Mouse (Mus musculus) limb, embryonic 12.5 days (tissue): ENCODE data around the gene Ddx49. TPM values are rescaled to one million over a fixed set of nuclear protein-coding genes. Genes with fewer than 3 reads are reported as not detected.

Source experiments
- ATAC-seq: fragments of 200-750 bp; cut with Nextera tagmentation; 2 replicates; pipeline ENCODE4 v1.8.0; 2017; ENCODE audit warnings: low read depth, moderate TSS enrichment; ENCODE audit not compliant: insufficient number of reproducible peaks, insufficient read depth, low FRiP score, low TSS enrichment
- H3K27ac ChIP-seq: fragments of 300-500 bp; sonication (generic); 2 replicates; pipeline ENCODE4 v1.5.1; 2016; ENCODE audit warnings: mild to moderate bottlenecking, moderate library complexity
- H3K27me3 ChIP-seq: fragments of 300-500 bp; sonication (generic); 2 replicates; pipeline ENCODE4 v1.6.1; 2016; ENCODE audit warnings: mild to moderate bottlenecking, moderate library complexity
- H3K36me3 ChIP-seq: fragments of 300-500 bp; sonication (generic); 2 replicates; pipeline ENCODE4 v1.6.1; 2016; ENCODE audit warnings: mild to moderate bottlenecking, moderate library complexity
- H3K4me1 ChIP-seq: fragments of 300-500 bp; sonication (generic); replicated peaks from 2 replicates; pipeline ENCODE4 v1.6.1; 2016
- H3K4me2 ChIP-seq: fragments of 300-500 bp; sonication (generic); 2 replicates; pipeline ENCODE4 v1.6.1; 2016; ENCODE audit warnings: mild to moderate bottlenecking, moderate library complexity
- H3K4me3 ChIP-seq: fragments of 300-500 bp; sonication (generic); replicated peaks from 2 replicates; pipeline ENCODE4 v1.5.1; 2016; ENCODE audit warnings: mild to moderate bottlenecking
- H3K9ac ChIP-seq: fragments of 300-500 bp; sonication (generic); replicated peaks from 2 replicates; pipeline ENCODE4 v1.6.1; 2016; ENCODE audit warnings: mild to moderate bottlenecking, moderate library complexity
- H3K9me3 ChIP-seq: fragments of 300-500 bp; sonication (generic); 2 replicates; pipeline ENCODE4 v1.6.1; 2016; ENCODE audit warnings: mild to moderate bottlenecking, moderate library complexity
- WGBS: fragments of 180-500 bp; shearing (Covaris S2); methylation state at CpG from one replicate; pipeline ENCODE4 v1.1.7; 2016; 5-methylcytosine and 5-hydroxymethylcytosine counted together
- polyA plus RNA-seq: library from polyadenylated mRNA; unstranded; fragments of >200 nt; fragmentation: Nextera tagmentation; extraction: Ambion mirVana; gene quantifications from 2 replicates; pipeline ENCODE4 v1.2.1, GENCODE M21; 2016

Ddx49 gene
- polyA plus RNA-seq, 1 experiment from 2014 or later, result 52.0 TPM

DNA sequence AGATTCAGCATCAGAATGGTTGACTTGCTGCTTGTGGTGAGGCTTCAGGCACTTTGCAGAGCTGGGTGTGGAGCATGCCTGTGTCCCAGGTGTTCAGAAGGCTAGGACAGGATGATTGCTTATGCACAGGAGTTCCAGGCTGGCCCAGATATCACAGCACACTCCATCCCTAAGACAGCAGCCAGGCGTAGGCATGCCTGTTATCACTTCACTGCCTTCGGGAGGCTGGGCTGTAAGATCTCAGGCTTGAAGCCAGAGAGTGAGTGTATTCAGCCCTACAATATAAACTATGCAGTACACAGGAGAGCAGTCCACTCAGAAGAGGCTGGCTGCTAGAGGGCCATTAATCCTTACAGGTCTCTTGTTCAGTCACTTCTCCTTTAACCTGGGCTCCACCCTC, 43.2 kb downstream of the Ddx49 start:
- no peak for ATAC-seq
- Histone ChIP-seq H3K4me1 (no peaks in the 10 kb centered on the region), H3K4me2 (no peak overlapping the region), H3K36me3 (peaks cover 100% of the 10 kb centered on the region), H3K9me3 (no peaks in the 10 kb centered on the region), H3K9ac (no peak overlapping the region), H3K27ac (no peak overlapping the region), H3K4me3 (no peak overlapping the region), H3K27me3 (no peaks in the 10 kb centered on the region)
- WGBS, result 85% methylated on average over 2 of the region's 2 CpGs

DNA sequence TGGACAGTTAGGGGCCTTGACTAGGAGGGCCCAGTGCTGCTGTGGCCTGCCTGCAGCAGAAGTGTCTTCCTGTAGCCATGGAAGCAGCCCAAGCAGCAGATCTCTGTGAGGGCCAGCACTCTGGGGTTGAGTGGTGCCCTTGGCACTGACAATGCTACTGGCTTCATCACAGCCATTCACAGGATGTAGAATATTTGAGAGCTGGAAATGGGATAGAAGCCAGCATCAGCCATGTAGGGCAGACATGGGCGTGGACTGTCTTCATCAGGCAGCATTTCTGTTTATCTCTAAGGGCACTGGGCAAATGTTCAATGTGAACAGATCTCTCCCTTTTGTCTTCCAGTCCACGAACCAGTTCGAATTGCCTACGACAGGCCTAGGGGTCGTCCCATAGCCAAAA, 43.7 kb downstream of the Ddx49 start:
- H3K27me3 ChIP-seq, result no peaks in the 10 kb centered on the region
- no peak for ATAC-seq
- no peak overlapping the region for H3K9ac ChIP-seq
- no peak overlapping the region for H3K27ac ChIP-seq
- H3K4me3 ChIP-seq, result no peak overlapping the region
- peaks cover 100% of the 10 kb centered on the region for H3K36me3 ChIP-seq
- H3K9me3 ChIP-seq, result no peaks in the 10 kb centered on the region
- H3K4me1 ChIP-seq, result no peaks in the 10 kb centered on the region
- 91% methylated on average over 5 of the region's 5 CpGs for WGBS
- no peak overlapping the region for H3K4me2 ChIP-seq

DNA sequence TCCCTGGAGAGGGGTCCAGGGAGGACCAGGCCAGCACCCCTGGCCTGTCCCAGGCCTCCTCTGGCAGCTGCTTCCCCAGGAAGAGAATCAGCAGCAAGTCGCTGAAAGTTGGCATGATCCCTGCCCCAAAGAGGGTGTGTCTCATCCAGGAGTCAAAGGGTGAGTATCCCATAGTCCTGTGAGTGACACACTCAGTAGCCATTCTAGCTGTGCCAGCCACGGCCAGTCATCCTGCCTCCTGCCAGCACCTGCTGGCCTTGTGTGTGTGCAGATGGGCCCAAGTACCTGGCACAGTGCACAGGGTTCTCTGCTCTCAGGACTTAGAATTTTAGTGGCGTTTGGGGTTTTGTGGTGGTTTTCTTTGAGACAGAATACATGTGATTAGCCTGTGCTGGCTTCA, 44.8 kb downstream of the Ddx49 start:
- H3K9ac ChIP-seq, result no peak overlapping the region
- no peak for ATAC-seq
- 85% methylated on average over 3 of the region's 3 CpGs for WGBS
- no peak overlapping the region for H3K27ac ChIP-seq
- no peaks in the 10 kb centered on the region for H3K27me3 ChIP-seq
- no peaks in the 10 kb centered on the region for H3K9me3 ChIP-seq
- no peak overlapping the region for H3K4me3 ChIP-seq
- H3K4me1 ChIP-seq, result no peaks in the 10 kb centered on the region
- peaks cover 100% of the 10 kb centered on the region for H3K36me3 ChIP-seq
- no peak overlapping the region for H3K4me2 ChIP-seq

DNA sequence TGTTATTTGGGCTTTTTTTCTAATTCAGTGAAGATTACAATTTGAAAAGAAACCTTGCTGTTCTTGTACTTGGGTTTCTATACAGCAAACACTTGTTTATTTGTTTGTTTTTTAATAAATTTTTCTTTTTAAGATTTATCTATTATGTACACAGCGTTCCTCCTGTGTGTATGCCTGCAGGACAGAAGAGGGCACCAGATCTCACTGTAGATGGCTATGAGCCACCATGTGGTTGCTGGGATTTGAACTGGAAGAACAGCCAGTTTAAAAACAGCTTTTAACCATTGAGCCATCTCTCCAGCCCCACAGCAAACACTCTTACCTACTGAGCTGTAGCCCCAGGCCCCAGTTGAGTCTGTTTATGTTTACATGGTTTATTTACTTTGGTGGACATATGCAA, 47.7 kb downstream of the Ddx49 start:
- no peak overlapping the region for H3K4me2 ChIP-seq
- H3K36me3 ChIP-seq, result peaks cover 99% of the 10 kb centered on the region
- H3K4me3 ChIP-seq, result no peak overlapping the region
- no peaks in the 10 kb centered on the region for H3K27me3 ChIP-seq
- no peak overlapping the region for H3K27ac ChIP-seq
- H3K9me3 ChIP-seq, result no peaks in the 10 kb centered on the region
- 89% methylated on average over 1 of the region's 1 CpGs for WGBS
- no peak for ATAC-seq
- H3K9ac ChIP-seq, result no peak overlapping the region
- H3K4me1 ChIP-seq, result no peaks in the 10 kb centered on the region

DNA sequence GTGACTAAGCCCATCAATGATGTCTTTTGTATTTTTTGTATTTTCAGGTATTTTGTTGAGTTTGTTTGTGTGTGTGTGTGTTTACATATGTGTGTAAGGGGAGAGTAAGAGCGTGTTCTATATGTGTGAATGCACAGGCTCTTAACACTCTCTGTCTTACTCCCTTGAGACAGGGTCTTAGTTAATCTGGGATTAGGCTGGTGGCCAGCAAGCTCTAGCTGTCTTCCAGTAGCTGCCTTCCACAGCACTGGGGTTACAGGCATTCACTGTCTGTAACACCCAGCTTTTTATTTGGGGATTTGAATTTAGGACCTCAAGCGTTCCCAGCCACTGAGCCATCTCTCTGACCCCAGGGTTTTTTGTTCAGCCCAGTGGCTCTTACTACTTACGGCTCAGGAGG, 54.4 kb downstream of the Ddx49 start:
- H3K9ac ChIP-seq, result no peak overlapping the region
- WGBS, result 91% methylated on average over 3 of the region's 3 CpGs

DNA sequence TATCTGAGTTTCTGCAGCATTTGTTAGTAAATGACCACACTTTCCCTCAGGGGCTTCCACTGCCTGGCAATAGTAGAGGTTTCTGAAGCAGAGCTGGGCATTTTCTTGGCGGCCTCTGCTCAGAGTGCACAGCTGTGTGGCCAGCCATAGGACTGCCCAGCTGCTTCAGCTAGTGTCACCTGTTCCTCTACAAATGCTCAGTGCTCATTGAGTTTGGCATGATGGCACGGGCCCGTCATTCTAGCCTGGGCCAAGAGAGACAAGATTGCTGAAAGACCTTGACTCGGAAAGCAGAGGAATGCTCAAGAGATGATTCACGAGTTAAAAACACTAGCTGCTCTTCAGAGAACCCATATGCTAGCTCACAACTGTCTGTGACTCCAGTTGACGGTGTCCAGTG, 55.7 kb downstream of the Ddx49 start:
- H3K4me3 ChIP-seq, result no peak overlapping the region
- H3K36me3 ChIP-seq, result peaks cover 93% of the 10 kb centered on the region
- H3K4me1 ChIP-seq, result no peaks in the 10 kb centered on the region; the same call in 1 of the 2 replicates
- no peak overlapping the region for H3K9ac ChIP-seq
- H3K27ac ChIP-seq, result no peak overlapping the region
- no peaks in the 10 kb centered on the region for H3K27me3 ChIP-seq
- no peak for ATAC-seq
- H3K9me3 ChIP-seq, result no peaks in the 10 kb centered on the region
- 91% methylated on average over 6 of the region's 6 CpGs for WGBS
- no peak overlapping the region for H3K4me2 ChIP-seq

More for the DNA sequence above, 54.4 kb downstream of the Ddx49 start:
- Histone ChIP-seq H3K27me3 (no peaks in the 10 kb centered on the region), H3K9me3 (no peaks in the 10 kb centered on the region), H3K4me2 (no peak overlapping the region), H3K4me1 (no peaks in the 10 kb centered on the region; the same call in 1 of the 2 replicates), H3K36me3 (peaks cover 93% of the 10 kb centered on the region), H3K4me3 (no peak overlapping the region), H3K27ac (no peak overlapping the region)
- ATAC-seq, result no peak

Other genes starting within 250 kb of the Ddx49 start
- 0.79 and 0.96 TPM in 2 replicates for gene Tm6sf2, start 229.6 kb downstream of the Ddx49 start, polyA plus RNA-seq
- not detected in 2 replicates for gene Hapln4, start 219.0 kb downstream of the Ddx49 start, polyA plus RNA-seq
- 0.56 and 1.1 TPM in 2 replicates for gene Ncan, start 181.6 kb downstream of the Ddx49 start, polyA plus RNA-seq
- 21.4 and 22.7 TPM in 2 replicates for gene Nr2c2ap, start 171.2 kb downstream of the Ddx49 start, polyA plus RNA-seq
- 26.6 and 28.4 TPM in 2 replicates for gene Rfxank, start 163.3 kb downstream of the Ddx49 start, polyA plus RNA-seq
- 44.7 and 47.6 TPM in 2 replicates for gene Borcs8, start 163.0 kb downstream of the Ddx49 start, polyA plus RNA-seq
- 0.49 and 1.1 TPM in 2 replicates for gene Mef2b, start 162.8 kb downstream of the Ddx49 start, polyA plus RNA-seq
- 67.5 and 69.9 TPM in 2 replicates for gene Tmem161a, start 130.1 kb downstream of the Ddx49 start, polyA plus RNA-seq
- 2.4 and 3.5 TPM in 2 replicates for gene Slc25a42, start 90.2 kb downstream of the Ddx49 start, polyA plus RNA-seq
- gene Sugp2, start 68.3 kb downstream of the Ddx49 start, polyA plus RNA-seq, result 48.3 and 50.7 TPM in 2 replicates
- 22.5 and 26.4 TPM in 2 replicates for gene Armc6, start 68.0 kb downstream of the Ddx49 start, polyA plus RNA-seq
- 88.9 and 92.6 TPM in 2 replicates for gene Homer3, start 19.7 kb downstream of the Ddx49 start, polyA plus RNA-seq
- gene Cope, start within 50 bp of the Ddx49 start, polyA plus RNA-seq, result 269 and 288 TPM in 2 replicates
- 7.9 and 8.8 TPM in 2 replicates for gene Cers1, start 13.3 kb upstream of the Ddx49 start, polyA plus RNA-seq
- gene Gdf1, start 27.3 kb upstream of the Ddx49 start, polyA plus RNA-seq, result 3.7 and 4.2 TPM in 2 replicates
- 32.5 and 34.3 TPM in 2 replicates for gene Upf1, start 50.8 kb upstream of the Ddx49 start, polyA plus RNA-seq
- gene Comp, start 71.1 kb upstream of the Ddx49 start, polyA plus RNA-seq, result 2.8 and 5.8 TPM in 2 replicates
- 18.4 and 24.8 TPM in 2 replicates for gene Crtc1, start 137.1 kb upstream of the Ddx49 start, polyA plus RNA-seq
- 26.8 and 27.3 TPM in 2 replicates for gene Klhl26, start 174.5 kb upstream of the Ddx49 start, polyA plus RNA-seq
- 17.5 and 22.1 TPM in 2 replicates for gene Tmem59l, start 184.9 kb upstream of the Ddx49 start, polyA plus RNA-seq
- gene Crlf1, start 190.7 kb upstream of the Ddx49 start, polyA plus RNA-seq, result 82.4 and 105 TPM in 2 replicates
- gene Rex1bd, start 204.3 kb upstream of the Ddx49 start, polyA plus RNA-seq, result 142 and 151 TPM in 2 replicates
- gene Uba52, start 208.3 kb upstream of the Ddx49 start, polyA plus RNA-seq, result 882 and 891 TPM in 2 replicates
- 280 and 286 TPM in 2 replicates for gene Fkbp8, start 225.2 kb upstream of the Ddx49 start, polyA plus RNA-seq
- 50.3 and 50.7 TPM in 2 replicates for gene Kxd1, start 225.5 kb upstream of the Ddx49 start, polyA plus RNA-seq
- 18.7 and 21.2 TPM in 2 replicates for gene Ell, start 237.0 kb upstream of the Ddx49 start, polyA plus RNA-seq